Mouse (Mus musculus) cerebral cortex, adult 2 months (tissue): ENCODE measurements around the gene Rab33b.

ENCODE experiments used
- WGBS: fragments of 180-500 bp; shearing (Covaris S2); methylation state at CpG from one replicate; pipeline ENCODE4 v1.1.7; 2018; 5-methylcytosine and 5-hydroxymethylcytosine counted together

Rab33b gene

GRCm38 (mm10) chr3:51483741-51484359 is at the start of gene Rab33b:
TSS of gene Rab33b (plus strand) at chr3:51483920.
- under 1% methylated on average over 70 of the region's 70 CpGs for WGBS

GRCm38 (mm10) chr3:51434364-51434763 is 49.4 kb upstream of the Rab33b start:
- 84% methylated on average over 5 of the region's 5 CpGs for WGBS

- 91% methylated on average over 3 of the region's 3 CpGs for WGBS
Measured at GRCm38 (mm10) chr3:51434871-51435595, 48.7 kb upstream of the Rab33b start.

GRCm38 (mm10) chr3:51468530-51468929 is 15.2 kb upstream of the Rab33b start:
- WGBS = 94% methylated on average over 2 of the region's 2 CpGs

GRCm38 (mm10) chr3:51475706-51476105 is 8.0 kb upstream of the Rab33b start:
- 59% methylated on average over 4 of the region's 4 CpGs for WGBS

- WGBS = 62% methylated on average over 2 of the region's 2 CpGs
Measured at GRCm38 (mm10) chr3:51479893-51480292, 3.8 kb upstream of the Rab33b start.

GRCm38 (mm10) chr3:51481881-51482280 is 1.8 kb upstream of the Rab33b start:
- 40% methylated on average over 3 of the region's 3 CpGs for WGBS

GRCm38 (mm10) chr3:51482781-51483180 is 939 bp upstream of the Rab33b start:
- WGBS = 63% methylated on average over 3 of the region's 3 CpGs

- under 1% methylated on average over 33 of the region's 33 CpGs for WGBS
Measured at GRCm38 (mm10) chr3:51484370-51484769, 650 bp downstream of the Rab33b start.

- 46% methylated on average over 4 of the region's 4 CpGs for WGBS
Measured at GRCm38 (mm10) chr3:51485347-51485746, 1.6 kb downstream of the Rab33b start.

- WGBS = 73% methylated on average over 4 of the region's 4 CpGs
Measured at GRCm38 (mm10) chr3:51486491-51487195, 2.9 kb downstream of the Rab33b start.

- WGBS = 65% methylated on average over 7 of the region's 7 CpGs
Measured at GRCm38 (mm10) chr3:51490088-51490753, 6.5 kb downstream of the Rab33b start.

GRCm38 (mm10) chr3:51493272-51493838 is 9.6 kb downstream of the Rab33b start:
- WGBS = 80% methylated on average over 13 of the region's 13 CpGs

- 73% methylated on average over 2 of the region's 2 CpGs for WGBS
Measured at GRCm38 (mm10) chr3:51494466-51494865, 10.7 kb downstream of the Rab33b start.

GRCm38 (mm10) chr3:51495646-51496045 is 11.9 kb downstream of the Rab33b start:
- WGBS = 87% methylated on average over 9 of the region's 9 CpGs

- 97% methylated on average over 1 of the region's 1 CpGs for WGBS
Measured at GRCm38 (mm10) chr3:51497978-51498377, 14.3 kb downstream of the Rab33b start.

GRCm38 (mm10) chr3:51498659-51499058 is 14.9 kb downstream of the Rab33b start:
- 73% methylated on average over 5 of the region's 5 CpGs for WGBS

- WGBS = 96% methylated on average over 4 of the region's 4 CpGs
Measured at GRCm38 (mm10) chr3:51499876-51500275, 16.2 kb downstream of the Rab33b start.

- 68% methylated on average over 11 of the region's 11 CpGs for WGBS
Measured at GRCm38 (mm10) chr3:51504385-51504952, 20.7 kb downstream of the Rab33b start.

GRCm38 (mm10) chr3:51505465-51505864 is 21.7 kb downstream of the Rab33b start:
- WGBS = 59% methylated on average over 19 of the region's 19 CpGs

GRCm38 (mm10) chr3:51510903-51511302 is 27.2 kb downstream of the Rab33b start:
- 21% methylated on average over 8 of the region's 8 CpGs for WGBS
